ENCODE assay signal across 8 mouse cellular contexts in genomic region chr5:22164060-22164934, GRCm38 (mm10).
DNase-seq lines count a peak whose midpoint lies in the region; ATAC-seq and TF ChIP-seq lines count a peak whose summit lies in the region.
"Had no signal": no experiment of that assay in that cellular context is flagged by ENCODE, and none has a peak within 500 bp of the region (broad histone marks: within the 10 kb centered on the region; RNA-seq: fewer than 3 reads in every experiment).

No protein-coding gene starts in this region.

- 48% methylated on average over 10 of the region's 10 CpGs for WGBS in lung, embryonic 15.5 days
- 59% methylated on average over 10 of the region's 10 CpGs for WGBS in forebrain, embryonic 11.5 days
- WGBS in limb, embryonic 10.5 days = 61% methylated on average over 10 of the region's 10 CpGs
- WGBS in olfactory bulb, adult 2 months = 70% methylated on average over 10 of the region's 10 CpGs

- TF ChIP-seq POLR2A in olfactory bulb, adult 2 months (IDR thresholded peaks at IDR 0.05; ENCODE audit: insufficient read depth, low read depth, low read length) = no peak

- no peak overlapping the region for H3K4me3 ChIP-seq in lung, embryonic 15.5 days
- no peak overlapping the region for H3K4me3 ChIP-seq in forebrain, embryonic 11.5 days (ENCODE audit: low read depth, low read length)
- no peak overlapping the region for H3K4me3 ChIP-seq in limb, embryonic 10.5 days
- no peak overlapping the region for H3K4me3 ChIP-seq in olfactory bulb, adult 2 months (ENCODE audit: insufficient read depth, low read depth, low read length)
- H3K4me3 ChIP-seq: gastrocnemius, adult 2 months had no signal

- H3K4me2 ChIP-seq in lung, embryonic 15.5 days = no peak overlapping the region
- H3K4me2 ChIP-seq in forebrain, embryonic 11.5 days (ENCODE audit: low read depth, low read length, severe bottlenecking) = no peak overlapping the region

- peaks cover 6% of the 10 kb centered on the region; the same call in 1 of the 2 replicates for H3K4me1 ChIP-seq in lung, embryonic 15.5 days
- H3K4me1 ChIP-seq in forebrain, embryonic 11.5 days (replicated peaks; ENCODE audit: control insufficient read depth, insufficient read depth, low read length) = no peaks in the 10 kb centered on the region
- H3K4me1 ChIP-seq in limb, embryonic 10.5 days = peaks cover 16% of the 10 kb centered on the region
- no peaks in the 10 kb centered on the region for H3K4me1 ChIP-seq in olfactory bulb, adult 2 months (ENCODE audit: control insufficient read depth, insufficient read depth, low read length)

- no peak overlapping the region for H3K27ac ChIP-seq in lung, embryonic 15.5 days
- H3K27ac ChIP-seq in forebrain, embryonic 11.5 days (ENCODE audit: low read depth, low read length) = 0 out of 2 replicates have a peak overlapping the region, but pooled peaks have one; percentile 25
- H3K27ac ChIP-seq in limb, embryonic 10.5 days = peak overlapping the region; percentile 53
- H3K27ac ChIP-seq in olfactory bulb, adult 2 months (ENCODE audit: insufficient read depth, low read depth, low read length) = peak overlapping the region; percentile 21; the same call in 1 of the 2 replicates
- H3K27ac ChIP-seq: gastrocnemius, adult 2 months had no signal

- peak; percentile 72; the same call in 1 of the 2 replicates for ATAC-seq in lung, embryonic 15.5 days (ENCODE audit: borderline replicate concordance, extremely low read depth, low FRiP score, low TSS enrichment)
- 0 out of 2 replicates have a peak, but pooled peaks have one; percentile 60 for ATAC-seq in forebrain, embryonic 11.5 days (replicated peaks; ENCODE audit: low FRiP score)

- DNase-seq in lung, postnatal 14 days = no peak
- no peak for DNase-seq in forebrain, embryonic 11.5 days (ENCODE audit: low spot score)
- no peak for DNase-seq in limb, embryonic 10.5 days (ENCODE audit: low spot score)
- DNase-seq in layer of hippocampus, adult 11-12 months (ENCODE audit: low spot score) = no peak
- no peak for DNase-seq in frontal cortex, postnatal 14 days (ENCODE audit: low spot score in 2 of 2)
- DNase-seq: gastrocnemius, adult 2 months had no signal

- H3K9ac ChIP-seq in lung, embryonic 15.5 days = no peak overlapping the region
- no peak overlapping the region for H3K9ac ChIP-seq in forebrain, embryonic 11.5 days (ENCODE audit: low read length)

- no peaks in the 10 kb centered on the region for H3K27me3 ChIP-seq in lung, embryonic 15.5 days
- H3K27me3 ChIP-seq in forebrain, embryonic 11.5 days (ENCODE audit: control insufficient read depth, insufficient read depth, low read length) = no peaks in the 10 kb centered on the region
- H3K27me3 ChIP-seq in limb, embryonic 10.5 days (ENCODE audit: low read depth, poor library complexity, severe bottlenecking) = no peaks in the 10 kb centered on the region

- H3K9me3 ChIP-seq in lung, embryonic 15.5 days = no peaks in the 10 kb centered on the region
- no peaks in the 10 kb centered on the region for H3K9me3 ChIP-seq in forebrain, embryonic 11.5 days (ENCODE audit: control insufficient read depth, low read length)
- no peaks in the 10 kb centered on the region for H3K9me3 ChIP-seq in limb, embryonic 10.5 days (replicated peaks)

- H3K36me3 ChIP-seq in lung, embryonic 15.5 days = no peaks in the 10 kb centered on the region
- H3K36me3 ChIP-seq in forebrain, embryonic 11.5 days (ENCODE audit: control insufficient read depth, insufficient read depth, low read length) = no peaks in the 10 kb centered on the region
- H3K36me3 ChIP-seq in limb, embryonic 10.5 days = no peaks in the 10 kb centered on the region

- no peak for TF ChIP-seq CTCF in olfactory bulb, adult 2 months (IDR thresholded peaks at IDR 0.05; ENCODE audit: insufficient read depth, low read depth, low read length)
